Mouse (Mus musculus) gonadal fat pad, adult 2 months (tissue): ENCODE results near the gene Tshr. TPM values are rescaled to one million over a fixed set of nuclear protein-coding genes. Genes with fewer than 3 reads are reported as not detected.
"Not testable (repeated sequence)": the region's sequence is repeated elsewhere in the genome, so short reads cannot be mapped to it uniquely, and the experiment has no call there.

Experiments
- DNase-seq: peaks from one replicate; pipeline ENCODE4 v3.0.0-alpha.2; 2012; ENCODE audit warnings: low read depth
- polyA plus RNA-seq: library from polyadenylated mRNA; depleted of rRNA; stranded (reverse); fragments of >200 nt; gene quantifications from 2 replicates; pipeline ENCODE4 v1.2.3, GENCODE M21; 2012

Tshr gene
- polyA plus RNA-seq, 1 experiment = 39.2 TPM

DNA sequence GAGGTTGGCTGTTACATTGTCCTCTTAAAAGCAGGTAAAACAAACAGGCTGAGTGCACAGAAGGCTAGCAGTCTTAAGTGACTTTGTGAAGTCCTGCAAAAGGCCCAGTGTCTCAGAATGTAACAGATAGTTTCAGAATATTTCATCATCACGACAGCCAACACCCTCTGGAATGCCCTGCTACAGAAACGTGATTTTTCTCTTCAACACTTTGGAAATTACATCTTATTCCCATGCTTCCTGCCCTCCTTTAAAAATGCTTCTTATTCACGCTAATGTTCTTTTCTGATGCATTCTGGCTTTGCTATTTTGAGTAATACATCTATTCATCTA is 111.8 kb downstream of the Tshr start:
- DNase-seq = no peak

DNA sequence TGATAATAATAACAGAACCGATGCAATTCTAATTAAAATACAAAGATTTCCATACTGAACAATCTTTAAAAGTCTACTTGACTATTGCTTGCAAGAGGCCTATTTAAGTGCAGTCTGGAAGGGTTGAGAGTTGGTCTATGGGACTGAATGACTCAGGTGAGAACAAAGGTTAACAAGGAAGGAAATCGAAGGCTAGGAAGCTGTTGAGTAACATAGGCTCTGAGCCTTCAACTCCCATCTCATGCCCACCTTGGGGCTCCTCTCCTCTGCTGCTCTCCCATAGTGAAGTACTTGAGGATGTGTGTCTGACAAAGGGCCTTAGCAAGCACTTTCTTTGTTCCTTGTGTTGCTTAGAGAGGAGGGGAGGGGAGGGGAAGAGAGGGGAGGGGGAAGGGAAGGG is 116.1 kb downstream of the Tshr start:
- DNase-seq = no peak

DNA sequence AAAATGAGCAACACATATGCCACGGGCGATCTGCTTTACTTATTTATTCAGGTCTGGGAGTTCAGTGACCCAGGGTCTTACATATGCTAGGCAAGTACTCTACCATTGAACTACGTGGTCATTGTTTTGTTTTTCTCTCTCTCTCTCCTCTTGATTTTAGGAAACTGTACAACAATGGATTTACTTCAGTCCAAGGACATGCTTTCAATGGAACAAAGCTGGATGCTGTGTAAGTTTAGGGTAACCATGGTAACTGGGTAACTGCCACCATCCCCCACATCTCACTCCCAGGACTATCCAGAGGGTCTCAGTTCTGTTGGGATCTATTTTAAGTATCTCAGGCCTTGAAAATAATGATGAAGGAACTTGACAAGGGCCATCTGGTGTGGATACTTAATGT is 127.4 kb downstream of the Tshr start:
- DNase-seq = no peak

DNA sequence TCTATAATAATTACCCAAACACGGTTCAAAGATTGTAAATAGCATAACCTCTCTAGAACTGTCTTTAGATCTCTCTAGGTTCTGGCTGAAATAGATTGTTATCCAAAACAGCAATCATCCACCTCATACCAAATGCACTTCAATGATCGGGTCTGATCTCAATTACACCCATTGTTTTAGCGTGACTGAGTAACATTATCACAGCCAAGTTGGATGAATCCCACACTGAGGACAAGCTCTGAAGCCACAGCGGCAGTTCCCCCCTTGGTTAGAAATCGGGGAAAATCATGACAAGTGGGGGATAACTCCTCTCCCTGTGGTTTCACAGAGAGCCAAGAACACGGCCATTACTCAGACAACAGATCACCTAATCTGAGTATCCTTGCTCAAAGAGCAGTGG is 129.6 kb downstream of the Tshr start:
- DNase-seq = no peak

DNA sequence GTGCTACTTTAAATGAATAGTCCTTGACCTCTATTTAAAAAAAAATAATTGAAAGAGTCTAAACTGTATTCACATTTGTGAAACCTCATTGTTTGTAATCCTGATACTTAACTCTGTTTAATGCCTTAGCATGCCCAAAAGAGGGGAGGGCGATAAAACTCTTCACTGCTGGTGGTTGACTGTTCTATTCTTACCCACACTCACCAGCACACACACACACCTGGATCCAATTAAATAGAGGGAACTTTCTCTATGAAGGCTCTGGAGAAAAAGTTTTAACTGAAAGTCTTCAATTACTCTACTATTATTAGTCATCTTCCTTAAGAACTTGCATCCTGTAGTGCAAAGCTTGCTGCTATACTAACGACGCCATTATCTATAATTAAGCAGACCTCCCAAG is 133.4 kb downstream of the Tshr start:
- DNase-seq = no peak

DNA sequence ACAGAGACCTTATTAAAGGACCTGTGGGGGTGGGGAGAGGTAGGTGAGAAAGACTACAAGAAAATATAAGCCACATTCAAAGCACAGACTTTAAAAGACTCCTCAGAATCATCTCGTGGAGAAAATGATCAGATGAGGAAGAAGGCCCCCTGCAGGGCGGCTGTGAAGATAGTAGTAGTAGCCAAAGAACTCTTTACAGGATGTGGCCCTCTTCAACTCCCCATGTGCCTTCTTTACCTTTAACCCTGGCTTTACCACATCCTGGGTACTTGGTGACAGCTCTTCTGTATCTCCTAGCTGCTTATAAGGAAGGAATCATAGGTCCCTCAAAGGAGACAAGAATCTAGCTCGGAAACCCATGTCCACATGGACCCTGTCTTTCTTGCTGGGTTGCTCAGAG is 139.3 kb downstream of the Tshr start:
- no peak for DNase-seq

DNA sequence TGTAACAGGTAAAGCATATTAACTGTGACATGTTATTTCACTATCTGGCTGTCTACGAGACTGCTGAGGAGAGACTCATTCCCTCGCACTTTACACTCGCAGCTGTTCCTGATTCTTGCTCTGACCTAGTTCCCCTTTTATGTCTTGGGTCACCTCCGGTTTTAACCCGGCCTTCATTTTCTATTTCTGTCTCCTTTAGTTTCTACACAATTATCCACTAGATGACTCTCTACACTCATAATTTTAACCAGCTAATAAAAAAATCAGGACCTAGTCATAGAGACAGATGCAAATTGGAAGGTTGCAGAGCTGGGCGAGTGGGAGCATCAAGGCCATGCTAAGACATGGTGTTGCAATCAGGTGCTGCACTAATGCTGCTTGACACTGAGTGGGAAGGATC is 150.2 kb downstream of the Tshr start:
- DNase-seq = no peak

DNA sequence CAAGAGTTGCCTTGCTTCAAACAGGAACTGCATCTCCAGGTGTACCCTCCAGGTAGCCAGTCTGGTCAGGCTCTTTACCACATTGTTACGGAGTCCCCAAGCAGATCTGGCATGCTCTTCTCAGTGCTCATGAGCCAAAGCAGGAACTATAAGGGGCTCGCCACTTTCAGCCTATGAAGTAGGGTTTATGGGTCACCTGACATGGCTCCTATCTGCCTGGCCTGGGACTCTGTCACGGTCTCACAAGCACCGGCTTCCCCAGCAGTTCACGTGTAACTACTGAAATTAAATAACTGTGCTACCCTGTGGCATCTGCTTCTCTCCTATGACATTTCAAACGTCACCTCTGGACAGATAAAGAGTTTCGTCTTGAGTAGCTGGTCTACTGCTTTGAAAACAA is 155.8 kb downstream of the Tshr start:
- no peak for DNase-seq

DNA sequence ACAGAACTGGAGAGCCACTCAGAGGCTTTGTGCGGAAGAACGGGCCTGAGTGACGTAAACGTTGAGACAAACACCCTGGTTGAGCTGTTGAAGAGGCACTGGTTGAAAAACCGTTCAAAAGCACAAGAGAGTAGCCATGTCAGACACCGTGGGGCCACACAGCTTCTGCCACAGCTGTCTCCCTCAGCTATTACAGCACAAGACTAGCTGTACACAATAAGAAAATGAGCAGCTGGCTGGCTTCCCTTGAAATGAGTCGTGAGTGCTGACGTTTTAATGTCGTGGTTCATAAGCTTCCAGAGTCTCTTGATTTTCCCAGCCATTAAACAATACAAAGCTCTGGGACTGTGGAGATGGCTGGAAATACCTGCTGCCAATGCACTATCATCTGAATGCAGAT is 165.1 kb downstream of the Tshr start:
- DNase-seq = no peak

DNA sequence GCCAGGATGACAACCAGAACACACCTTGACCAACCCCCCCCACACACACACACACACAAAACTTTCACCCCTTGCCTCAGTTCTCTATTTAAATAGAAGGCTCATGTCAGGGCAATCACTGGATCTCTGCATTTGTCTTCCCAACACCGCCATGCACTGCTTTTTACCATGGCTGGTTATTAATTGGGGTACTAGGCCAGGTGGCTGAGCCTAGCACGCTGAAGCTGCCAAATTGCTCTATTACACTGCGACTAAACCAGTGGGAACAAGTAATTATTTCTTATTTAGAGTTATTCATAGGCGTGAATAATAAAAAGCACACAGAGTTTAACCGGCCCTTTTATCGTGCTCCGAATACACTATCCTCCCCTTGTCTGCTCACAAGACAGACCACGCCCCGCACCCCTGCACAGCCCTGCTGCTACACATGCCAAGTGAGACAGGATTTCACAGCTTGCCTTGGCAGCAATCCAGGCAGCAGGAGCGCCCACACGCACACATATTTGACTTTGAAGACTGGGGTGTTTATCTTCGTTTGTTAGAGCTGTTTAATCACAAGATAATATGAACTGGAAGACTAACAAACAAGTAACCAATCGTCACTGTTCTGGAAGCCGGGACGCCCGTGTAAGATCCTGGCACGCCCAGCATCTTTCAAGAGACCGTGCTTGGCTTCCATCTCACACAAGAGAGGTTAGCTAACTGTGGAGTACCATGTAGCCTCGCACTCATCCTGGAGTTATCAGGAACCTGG is 167.6 kb downstream of the Tshr start:
- DNase-seq = peak; percentile 23

DNA sequence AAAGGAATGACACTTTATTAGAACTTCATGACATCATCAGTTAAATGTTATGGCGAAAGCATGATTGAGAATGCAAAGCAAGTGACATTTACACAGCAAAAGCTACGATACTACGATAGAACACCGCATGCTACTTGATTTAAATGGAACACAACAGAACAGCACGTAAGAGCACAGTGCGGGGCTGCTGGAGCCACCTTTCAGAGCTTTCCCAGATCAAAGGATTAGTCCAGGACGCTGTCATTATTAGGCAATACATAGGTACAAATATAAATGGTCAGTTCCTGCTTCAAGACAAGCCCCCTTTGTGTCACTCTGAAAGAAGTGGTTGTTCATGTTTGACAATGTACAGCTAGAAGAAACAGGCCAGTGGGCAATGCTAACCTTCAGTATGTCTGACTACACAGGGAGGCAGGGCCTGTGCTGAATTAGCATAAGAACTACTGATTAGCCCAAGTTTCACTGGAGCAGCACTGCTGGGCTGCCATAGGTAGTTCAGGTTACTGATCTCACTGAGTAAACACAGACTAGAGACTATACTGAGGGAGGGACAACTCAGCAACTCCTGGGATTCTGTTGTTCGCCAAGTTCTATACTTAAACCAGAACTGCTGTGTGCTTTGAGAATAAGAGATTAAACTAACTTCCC is 173.1 kb downstream of the Tshr start:
- not testable (repeated sequence) for DNase-seq

DNA sequence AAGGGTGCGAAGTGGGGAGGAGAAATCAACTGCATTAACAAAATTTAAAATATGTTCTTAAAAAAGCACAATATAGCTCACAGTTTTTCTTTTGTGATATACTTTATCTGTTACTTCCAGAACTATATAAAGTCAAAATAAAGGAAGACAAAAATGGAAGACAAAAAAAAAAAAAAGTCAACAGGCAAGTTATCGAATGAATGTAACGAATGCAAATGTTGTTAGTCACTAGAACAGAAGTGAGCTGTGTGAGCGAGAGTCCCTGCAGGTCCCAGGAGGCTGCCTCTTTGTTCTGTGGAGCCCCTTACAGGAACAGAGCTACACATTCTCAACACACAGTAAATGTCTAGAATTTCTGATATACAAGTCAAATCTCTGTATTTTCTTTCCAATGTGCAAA is 173.8 kb downstream of the Tshr start:
- DNase-seq = not testable (repeated sequence)

DNA sequence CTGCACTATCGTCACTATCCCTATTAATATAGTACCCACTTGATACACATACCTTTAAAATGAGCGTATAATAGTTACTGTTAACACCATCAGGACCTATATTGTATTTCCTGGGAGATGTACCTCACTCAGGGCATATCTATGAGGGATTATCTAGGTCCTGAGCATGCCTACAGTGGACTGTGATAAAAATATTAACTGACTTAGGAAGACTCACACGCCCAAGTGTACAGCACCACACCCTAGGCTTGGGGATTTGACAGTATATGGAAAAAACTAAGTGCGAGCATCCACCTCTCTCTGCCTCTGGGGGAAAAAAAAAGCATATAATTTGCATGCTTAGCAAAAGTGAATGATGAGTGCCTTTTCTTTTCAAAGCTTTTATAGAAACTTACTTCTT is 182.8 kb downstream of the Tshr start:
- DNase-seq = no peak

DNA sequence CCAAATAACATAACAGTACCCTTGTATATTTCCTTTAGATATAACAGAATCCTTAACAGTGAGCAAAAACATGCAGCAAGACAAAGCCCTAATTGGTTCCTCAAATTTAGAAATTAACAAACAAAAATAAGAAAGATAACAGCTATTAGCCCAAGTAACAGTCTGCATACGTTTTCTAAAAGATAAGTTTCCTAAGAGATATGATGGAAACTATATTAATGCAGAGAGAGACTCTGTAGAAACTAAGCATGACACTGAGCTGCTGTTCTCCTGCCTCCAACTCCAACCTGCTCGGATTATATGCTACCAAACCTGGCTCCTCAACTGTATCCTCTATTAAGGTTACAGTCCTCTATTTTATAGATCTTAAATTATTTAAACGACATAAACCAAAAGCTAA is 184.9 kb downstream of the Tshr start:
- DNase-seq = no peak

DNA sequence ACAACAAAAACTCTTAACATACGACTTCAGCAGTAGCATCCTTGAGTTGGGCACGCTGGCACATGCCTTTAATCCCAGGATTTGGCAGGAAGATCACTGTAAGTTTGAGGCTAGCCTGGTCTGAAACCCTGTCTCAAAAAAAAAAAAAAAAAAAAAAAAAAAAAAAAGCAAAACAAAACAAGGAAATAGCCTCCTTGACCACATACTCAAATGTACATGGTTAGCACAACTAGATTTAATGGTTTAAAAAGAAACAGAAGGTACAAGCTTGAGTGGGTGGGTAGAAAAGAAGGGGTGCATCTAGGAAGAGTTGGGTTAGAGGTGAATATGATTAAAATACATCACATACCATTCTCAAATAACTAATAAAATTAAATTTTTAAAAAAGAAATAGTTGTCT is 187.3 kb downstream of the Tshr start:
- DNase-seq = no peak

DNA sequence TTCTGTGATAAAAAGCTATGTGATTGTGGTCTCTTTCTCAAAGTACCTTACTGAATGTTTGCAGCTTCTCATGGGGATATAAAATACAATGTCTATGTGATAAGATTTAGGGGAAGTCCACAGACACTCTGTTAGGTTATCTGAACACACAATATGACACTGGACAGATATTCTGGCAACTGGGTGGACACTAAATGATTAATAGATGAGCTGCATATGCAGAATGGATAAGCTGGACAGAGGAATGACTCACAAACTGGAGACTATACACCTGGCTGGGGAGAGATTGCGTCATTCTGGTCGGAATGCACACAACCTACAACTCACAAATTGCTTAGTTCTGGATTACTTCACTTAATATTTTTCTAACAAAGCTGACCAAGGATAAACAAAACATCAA is 195.3 kb downstream of the Tshr start:
- no peak for DNase-seq

DNA sequence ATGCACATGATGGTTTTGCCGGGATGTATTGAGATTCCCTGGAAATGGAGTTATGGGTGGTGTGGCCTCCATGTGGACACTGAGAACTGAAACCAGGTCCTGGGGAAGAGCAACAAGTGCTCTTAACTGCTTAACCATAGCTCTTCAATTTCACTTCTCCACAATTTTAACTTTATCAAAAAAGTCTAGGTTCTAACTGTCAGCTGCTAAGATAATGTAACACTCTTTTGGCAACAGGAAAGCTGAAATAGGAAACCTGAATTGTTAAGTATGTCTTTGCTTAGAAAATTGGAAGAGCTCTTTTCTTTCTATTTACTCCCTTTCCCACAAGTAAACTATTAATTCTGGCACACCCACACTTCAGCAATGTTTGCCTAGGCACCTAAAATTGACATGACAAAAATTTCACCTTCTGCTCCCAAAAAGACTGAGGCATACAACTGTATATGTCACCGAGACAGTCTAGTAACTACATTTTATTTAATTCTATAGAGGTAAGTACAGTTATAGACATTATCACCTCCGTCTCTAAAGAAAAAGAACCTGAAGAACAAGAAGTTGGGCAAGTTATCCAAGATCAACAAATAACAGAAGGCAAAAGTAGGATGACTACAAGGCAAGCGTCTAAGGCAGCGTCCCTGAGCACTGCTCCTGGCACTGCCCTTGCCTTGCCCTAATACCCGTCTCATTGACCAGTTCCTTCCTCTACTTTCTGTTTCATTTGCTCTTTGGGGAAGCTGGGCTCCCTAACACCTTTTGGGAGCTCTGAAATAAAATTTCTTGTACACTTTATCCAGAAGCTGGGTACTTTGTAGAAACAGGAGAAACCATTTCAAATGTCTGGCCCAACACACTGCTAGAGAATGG is 197.1 kb downstream of the Tshr start:
- no peak for DNase-seq

DNA sequence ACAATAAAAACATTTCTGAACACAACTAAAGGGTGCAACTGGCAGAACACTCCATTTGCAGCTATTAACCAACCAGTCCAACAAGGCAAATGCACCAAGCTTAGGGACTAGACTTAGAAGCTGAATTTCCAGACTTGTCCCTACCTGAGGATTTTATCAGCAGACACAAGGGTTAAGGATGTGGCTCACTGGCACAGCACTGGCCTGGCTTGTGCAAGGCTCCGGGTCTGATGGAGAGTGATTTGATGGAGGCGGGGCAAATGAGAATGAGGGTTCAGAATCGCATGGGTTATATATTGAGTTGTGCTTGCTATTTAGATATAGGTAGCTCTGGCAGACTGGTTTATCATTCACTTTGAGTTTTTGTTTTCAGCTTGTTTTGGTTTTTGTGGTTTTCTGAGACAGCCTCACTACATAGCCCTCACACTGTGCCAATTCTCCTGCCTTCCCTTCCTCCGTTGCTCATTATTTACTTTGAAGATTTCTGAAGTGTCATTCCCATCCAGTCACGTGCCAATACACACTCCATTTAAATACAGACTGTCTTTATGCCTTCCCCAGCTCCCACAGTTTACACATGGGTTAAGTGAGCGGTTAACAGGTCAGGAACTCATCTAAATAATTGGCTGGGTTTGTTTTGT is 198.1 kb downstream of the Tshr start:
- no peak for DNase-seq

DNA sequence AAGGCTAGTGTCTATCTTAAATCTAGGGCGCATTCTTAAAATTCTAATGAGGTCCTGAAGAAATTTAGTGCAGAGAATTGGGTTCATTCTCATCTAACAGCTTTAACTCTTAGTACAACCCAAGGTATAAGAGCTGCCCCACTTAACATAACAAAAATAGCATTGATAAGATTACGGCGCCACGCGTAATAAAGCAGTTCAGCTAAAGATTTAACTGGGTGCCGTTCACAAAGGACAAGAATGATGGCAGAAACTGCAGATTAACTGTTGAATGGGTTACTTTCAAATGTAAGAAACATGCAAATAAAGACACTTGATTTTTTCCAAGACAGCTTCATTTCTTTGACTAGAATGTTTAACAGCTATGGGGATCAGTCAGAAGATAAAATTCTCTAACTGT is 199.0 kb downstream of the Tshr start:
- no peak for DNase-seq

DNA sequence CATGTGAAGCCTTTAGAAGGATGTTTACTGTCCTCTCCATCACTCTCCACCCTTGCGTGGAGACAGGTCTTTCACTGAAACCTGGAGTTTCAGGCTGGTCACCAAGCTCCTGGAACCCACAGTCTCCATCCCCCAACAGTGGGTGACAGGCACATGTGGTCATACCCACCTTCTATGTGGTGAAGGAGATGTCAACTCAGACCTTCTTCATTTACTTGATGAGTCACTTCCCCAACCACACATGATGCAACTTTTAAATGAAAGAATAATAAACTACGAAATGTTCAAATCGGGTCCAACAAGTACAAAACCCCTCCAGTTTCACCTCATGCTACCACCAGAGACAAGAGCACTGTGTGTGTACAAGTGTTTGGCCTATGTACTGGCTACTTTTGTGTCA is 200.8 kb downstream of the Tshr start:
- DNase-seq = no peak

DNA sequence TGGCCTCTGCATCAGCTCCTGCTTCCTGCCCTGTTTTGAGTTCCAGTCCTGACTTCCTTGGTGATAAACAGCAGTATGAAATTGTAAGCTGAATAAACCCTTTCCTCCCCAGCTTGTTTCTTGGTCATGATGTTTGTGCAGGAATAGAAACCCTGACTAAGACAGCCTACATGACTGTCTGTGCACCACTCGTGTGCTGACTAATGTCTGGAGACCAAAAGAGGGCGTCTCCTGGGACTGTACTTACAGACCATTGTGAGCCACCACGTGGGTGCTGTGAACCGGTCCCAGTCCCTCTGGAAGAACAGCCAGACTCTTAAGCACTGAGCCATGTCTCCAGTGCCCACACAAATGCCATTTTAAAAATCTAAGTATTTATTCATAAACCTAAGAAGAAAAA is 201.5 kb downstream of the Tshr start:
- not testable (repeated sequence) for DNase-seq

DNA sequence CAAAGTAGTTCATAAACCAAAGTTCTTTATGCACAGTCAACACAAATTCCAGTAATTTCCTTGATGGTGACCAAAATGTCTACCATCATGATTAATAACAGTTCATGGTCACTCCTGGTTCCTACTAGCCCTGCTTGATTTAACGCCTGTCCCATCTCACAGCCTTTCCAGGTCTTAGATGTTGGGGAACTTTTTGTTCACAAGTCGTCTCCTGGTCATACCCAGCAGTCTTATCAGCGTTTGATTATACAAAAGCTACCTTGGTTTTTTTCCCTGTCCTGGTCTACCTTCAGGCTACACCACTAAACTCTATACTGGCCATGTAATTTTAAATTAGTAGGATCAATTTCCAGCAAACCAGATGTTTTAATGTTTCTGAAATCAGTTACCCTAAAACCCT is 202.7 kb downstream of the Tshr start:
- no peak for DNase-seq
